In the genomic region with DNA sequence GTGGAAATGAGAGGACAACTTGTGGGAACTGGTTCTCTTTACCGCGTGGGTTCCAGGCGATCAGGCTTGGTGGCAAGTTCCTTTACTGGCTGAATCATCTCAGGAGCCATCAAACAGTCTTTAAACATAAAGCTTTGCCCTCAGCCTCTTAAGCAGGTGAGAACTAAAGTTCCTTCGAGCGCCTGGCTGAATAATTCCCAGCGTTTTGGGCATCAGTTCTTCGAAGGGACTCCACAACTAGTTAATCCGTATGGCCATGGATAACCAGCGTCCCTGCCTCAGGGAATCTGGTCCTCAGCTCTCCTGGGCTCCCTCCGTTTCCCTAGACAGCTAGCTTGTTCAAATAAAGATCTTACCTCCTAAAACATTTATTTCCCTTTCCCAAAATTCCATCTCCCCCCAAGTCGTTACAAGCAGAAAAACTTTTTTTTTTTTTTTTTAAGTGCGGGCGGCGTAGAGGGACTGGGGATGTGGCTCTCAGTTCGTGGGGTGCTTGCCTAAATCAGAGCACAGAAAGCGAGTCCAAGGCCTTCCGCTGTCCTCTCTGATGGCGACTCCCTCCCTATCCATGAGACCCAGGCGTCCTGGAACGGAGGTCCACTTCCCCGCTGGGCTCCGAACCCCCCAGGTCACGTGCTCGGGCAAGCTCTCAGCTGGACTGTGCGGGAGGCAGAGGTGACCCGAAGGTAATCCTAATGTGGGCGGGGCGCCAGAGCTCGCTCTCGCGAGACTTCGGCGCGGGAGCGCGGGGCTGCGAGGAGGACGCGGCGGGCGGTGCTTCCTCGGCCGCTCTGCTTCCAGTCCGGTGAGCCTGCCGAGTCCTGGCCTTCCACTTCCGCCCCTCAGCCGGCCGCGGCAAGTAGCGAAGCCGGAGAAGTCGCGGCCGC, we compare ENCODE assay signal across 7 mouse cellular contexts. TPM values are rescaled to one million over a fixed set of nuclear protein-coding genes. Genes with fewer than 3 reads are reported as not detected.
DNase-seq lines count a peak whose midpoint lies in the region; ATAC-seq lines count a peak whose summit lies in the region.

TSS of gene Mob1b (plus strand) at position 740 of the 887 bp plus-strand sequence.

- no peaks in the 10 kb centered on the region for H3K9me3 ChIP-seq in embryonic facial prominence, embryonic 11.5 days (replicated peaks; ENCODE audit: control insufficient read depth, low read length)
- H3K9me3 ChIP-seq in limb, embryonic 11.5 days (ENCODE audit: control insufficient read depth, low read length) = no peaks in the 10 kb centered on the region
- no peaks in the 10 kb centered on the region for H3K9me3 ChIP-seq in midbrain, embryonic 14.5 days (ENCODE audit: control insufficient read depth, low read length)

- 0 out of 2 replicates have a peak, but pooled peaks cover 2% of the 10 kb centered on the region for H3K4me1 ChIP-seq in embryonic facial prominence, embryonic 11.5 days (ENCODE audit: control insufficient read depth, insufficient read depth, low read length)
- H3K4me1 ChIP-seq in limb, embryonic 11.5 days (ENCODE audit: control insufficient read depth, insufficient read depth, low read length) = peaks cover 9% of the 10 kb centered on the region
- H3K4me1 ChIP-seq in midbrain, embryonic 14.5 days (ENCODE audit: control insufficient read depth, insufficient read depth, low read length) = peaks cover 24% of the 10 kb centered on the region

- peak; percentile 99 for DNase-seq in adrenal gland, postnatal 14 days
- DNase-seq in embryonic facial prominence, embryonic 11.5 days (ENCODE audit: low spot score) = peak; percentile 97
- DNase-seq in heart, adult 11 months = peak; percentile 100
- peak; percentile 99 for DNase-seq in kidney, adult 18-20 months
- DNase-seq in limb, embryonic 11.5 days (ENCODE audit: low spot score) = peak; percentile 97
- peak; percentile 98 for DNase-seq in midbrain, embryonic 14.5 days
- peak; percentile 93 to 98 for DNase-seq in spleen, adult 18-20 months

- peak within 1 kb of the TSS; percentile 84 for H3K27ac ChIP-seq in embryonic facial prominence, embryonic 11.5 days (replicated peaks; ENCODE audit: low read depth, low read length)
- peak within 1 kb of the TSS; percentile 85; the same call in 1 of the 2 replicates for H3K27ac ChIP-seq in limb, embryonic 11.5 days (replicated peaks; ENCODE audit: low read depth, low read length)
- H3K27ac ChIP-seq in midbrain, embryonic 14.5 days (replicated peaks; ENCODE audit: low read depth, low read length) = peak within 1 kb of the TSS; percentile 92

- under 1% methylated on average over 53 of the region's 54 CpGs for WGBS in embryonic facial prominence, embryonic 11.5 days
- under 1% methylated on average over 38 of the region's 54 CpGs for WGBS in limb, embryonic 11.5 days
- under 1% methylated on average over 53 of the region's 54 CpGs for WGBS in midbrain, embryonic 14.5 days

- no peaks in the 10 kb centered on the region for H3K27me3 ChIP-seq in embryonic facial prominence, embryonic 11.5 days (ENCODE audit: control insufficient read depth, insufficient read depth, low read length)
- no peaks in the 10 kb centered on the region for H3K27me3 ChIP-seq in limb, embryonic 11.5 days (ENCODE audit: control insufficient read depth, insufficient read depth, low read length)
- no peaks in the 10 kb centered on the region for H3K27me3 ChIP-seq in midbrain, embryonic 14.5 days (ENCODE audit: control insufficient read depth, insufficient read depth, low read length)

- H3K36me3 ChIP-seq in embryonic facial prominence, embryonic 11.5 days (replicated peaks; ENCODE audit: control insufficient read depth, insufficient read depth, low read depth, low read length) = no peaks in the 10 kb centered on the region
- no peaks in the 10 kb centered on the region for H3K36me3 ChIP-seq in limb, embryonic 11.5 days (ENCODE audit: control insufficient read depth, insufficient read depth, low read length)
- no peaks in the 10 kb centered on the region for H3K36me3 ChIP-seq in midbrain, embryonic 14.5 days (ENCODE audit: control insufficient read depth, insufficient read depth, low read length)

- peak within 1 kb of the TSS; percentile 87 for H3K4me2 ChIP-seq in embryonic facial prominence, embryonic 11.5 days (ENCODE audit: low read depth, low read length)
- H3K4me2 ChIP-seq in limb, embryonic 11.5 days (ENCODE audit: low read depth, severe bottlenecking) = peak within 1 kb of the TSS; percentile 96
- H3K4me2 ChIP-seq in midbrain, embryonic 14.5 days (ENCODE audit: low read length) = peak within 1 kb of the TSS; percentile 79

- peak; percentile 95 for ATAC-seq in embryonic facial prominence, embryonic 11.5 days (replicated peaks; ENCODE audit: insufficient number of reproducible peaks, low FRiP score, low TSS enrichment, low read depth)
- ATAC-seq in limb, embryonic 11.5 days (ENCODE audit: insufficient number of reproducible peaks, low FRiP score, low TSS enrichment, low read depth) = peak; percentile 98
- ATAC-seq in midbrain, embryonic 14.5 days (ENCODE audit: low FRiP score, low TSS enrichment) = peak; percentile 97

- H3K9ac ChIP-seq in embryonic facial prominence, embryonic 11.5 days (replicated peaks; ENCODE audit: low read length) = peak within 1 kb of the TSS; percentile 82
- H3K9ac ChIP-seq in limb, embryonic 11.5 days (ENCODE audit: low read length) = peak within 1 kb of the TSS; percentile 91
- peak within 1 kb of the TSS; percentile 96 for H3K9ac ChIP-seq in midbrain, embryonic 14.5 days (replicated peaks; ENCODE audit: low read length)

- H3K4me3 ChIP-seq in embryonic facial prominence, embryonic 11.5 days (ENCODE audit: low read depth, low read length) = peak within 1 kb of the TSS; percentile 73
- peak within 1 kb of the TSS; percentile 95 for H3K4me3 ChIP-seq in limb, embryonic 11.5 days (ENCODE audit: low read depth, low read length)
- H3K4me3 ChIP-seq in midbrain, embryonic 14.5 days (replicated peaks; ENCODE audit: low read depth, low read length) = peak within 1 kb of the TSS; percentile 97

RNA-seq across cellular contexts. Expression of gene Mob1b, which starts in this region (rescaled TPM):
- 32.4 and 36.4 TPM in 2 replicates for total RNA-seq in adrenal gland, postnatal 14 days (2021)
- 13.7 and 15.6 TPM in 2 replicates for polyA plus RNA-seq in embryonic facial prominence, embryonic 11.5 days (2014; fragmentation: Nextera tagmentation; extraction: Ambion mirVana)
- polyA plus RNA-seq in limb, embryonic 11.5 days (2014; fragmentation: Nextera tagmentation; extraction: Ambion mirVana) = 12.5 and 17.0 TPM in 2 replicates
- polyA plus RNA-seq in midbrain, embryonic 14.5 days (2014; fragmentation: Nextera tagmentation; extraction: Ambion mirVana) = 13.4 and 13.7 TPM in 2 replicates

Comparison
In these comparisons a context has a peak if more than half of its experiments do, and no peak if none do; other contexts are left out.
1. Peak in every context shown above with its lines: DNase-seq, ATAC-seq, H3K4me3 ChIP-seq and H3K27ac ChIP-seq.